Mouse (Mus musculus): ENCODE data around the gene Zfyve28.

Gene Zfyve28

GRCm38 (mm10) chr5:34205788-34206187 is 82.5 kb downstream of the Zfyve28 start:
- DNase-seq (ENCODE audit: low spot score in 2 of 2), result no peak

GRCm38 (mm10) chr5:34204911-34205310 is 83.3 kb downstream of the Zfyve28 start:
- DNase-seq (ENCODE audit: low spot score in 2 of 2), result no peak

- DNase-seq (ENCODE audit: low spot score in 2 of 2), result no peak
Observed at GRCm38 (mm10) chr5:34202006-34202405, 86.2 kb downstream of the Zfyve28 start.

GRCm38 (mm10) chr5:34201396-34201795 is 86.9 kb downstream of the Zfyve28 start:
- DNase-seq (ENCODE audit: low spot score in 2 of 2), result no peak

- no peak for DNase-seq (ENCODE audit: low spot score in 2 of 2)
Observed at GRCm38 (mm10) chr5:34198615-34199014, 89.6 kb downstream of the Zfyve28 start.

GRCm38 (mm10) chr5:34197243-34197642 is 91.0 kb downstream of the Zfyve28 start:
- no peak for DNase-seq (ENCODE audit: low spot score in 2 of 2)

- DNase-seq (ENCODE audit: low spot score in 2 of 2), result no peak
Observed at GRCm38 (mm10) chr5:34196423-34196822, 91.8 kb downstream of the Zfyve28 start.

- DNase-seq (ENCODE audit: low spot score in 2 of 2), result no peak
Observed at GRCm38 (mm10) chr5:34195786-34196185, 92.5 kb downstream of the Zfyve28 start.

GRCm38 (mm10) chr5:34194975-34195662 is 93.1 kb downstream of the Zfyve28 start:
- no peak for DNase-seq (ENCODE audit: low spot score in 2 of 2)

GRCm38 (mm10) chr5:34194426-34194825 is 93.8 kb downstream of the Zfyve28 start:
- DNase-seq (ENCODE audit: low spot score in 2 of 2), result no peak

GRCm38 (mm10) chr5:34191843-34192242 is 96.4 kb downstream of the Zfyve28 start:
- no peak for DNase-seq (ENCODE audit: low spot score in 2 of 2)

GRCm38 (mm10) chr5:34191021-34191420 is 97.2 kb downstream of the Zfyve28 start:
- no peak for DNase-seq (ENCODE audit: low spot score in 2 of 2)

- no peak for DNase-seq (ENCODE audit: low spot score in 2 of 2)
Observed at GRCm38 (mm10) chr5:34189521-34189920, 98.7 kb downstream of the Zfyve28 start.

- DNase-seq (ENCODE audit: low spot score in 2 of 2), result no peak
Observed at GRCm38 (mm10) chr5:34188856-34189255, 99.4 kb downstream of the Zfyve28 start.

- DNase-seq (ENCODE audit: low spot score in 2 of 2), result peak; percentile 98
Observed at GRCm38 (mm10) chr5:34187601-34188316, 100.5 kb downstream of the Zfyve28 start, which contains the start of gene Mxd4. Gene Mxd4 (minus strand): TSS chr5:34187720.

GRCm38 (mm10) chr5:34186961-34187391 is 101.3 kb downstream of the Zfyve28 start:
- peak; percentile 55 to 64 for DNase-seq (ENCODE audit: low spot score in 2 of 2)

- DNase-seq (ENCODE audit: low spot score in 2 of 2), result peak; percentile 17 to 52
Observed at GRCm38 (mm10) chr5:34186391-34186790, 101.9 kb downstream of the Zfyve28 start.

GRCm38 (mm10) chr5:34185791-34186190 is 102.5 kb downstream of the Zfyve28 start:
- peak in 1 of 2 experiments; percentile 15 for DNase-seq (ENCODE audit: low spot score in 2 of 2)

- DNase-seq (ENCODE audit: low spot score in 2 of 2), result peak in 1 of 2 experiments; percentile 34
Observed at GRCm38 (mm10) chr5:34185051-34185580, 103.1 kb downstream of the Zfyve28 start.

GRCm38 (mm10) chr5:34183976-34184375 is 104.3 kb downstream of the Zfyve28 start:
- peak; percentile 13 to 51 for DNase-seq (ENCODE audit: low spot score in 2 of 2)

GRCm38 (mm10) chr5:34183156-34183880 is 104.9 kb downstream of the Zfyve28 start:
- peak; percentile 17 to 58 for DNase-seq (ENCODE audit: low spot score in 2 of 2)

- DNase-seq (ENCODE audit: low spot score in 2 of 2), result peak; percentile 14 to 50
Observed at GRCm38 (mm10) chr5:34182486-34182885, 105.8 kb downstream of the Zfyve28 start.

All from urinary bladder, postnatal 4 days (tissue).